Mouse (Mus musculus): ENCODE measurements around the gene Dock2.

Dock2 gene

DNA sequence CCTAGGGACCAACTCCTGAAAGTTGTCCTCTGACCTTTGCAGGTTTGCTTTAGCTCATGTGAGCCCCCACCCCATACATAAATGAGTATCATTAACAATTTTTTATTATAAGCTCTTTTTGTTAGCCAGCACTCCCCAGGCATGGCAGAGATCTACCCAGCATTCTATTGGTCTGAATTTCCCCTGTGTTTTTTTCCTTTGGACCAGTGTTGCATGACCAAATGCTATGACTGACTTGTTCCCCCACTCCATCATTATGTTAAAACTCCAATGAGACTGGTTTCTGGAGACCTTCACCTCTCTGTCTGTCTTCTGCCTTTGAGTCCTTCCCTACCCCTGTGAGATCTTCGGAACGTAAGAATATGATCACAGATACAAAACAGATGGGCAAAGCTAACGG is 588.5 kb downstream of the Dock2 start:
- no peak for DNase-seq (ENCODE audit: low read depth, low spot score)

DNA sequence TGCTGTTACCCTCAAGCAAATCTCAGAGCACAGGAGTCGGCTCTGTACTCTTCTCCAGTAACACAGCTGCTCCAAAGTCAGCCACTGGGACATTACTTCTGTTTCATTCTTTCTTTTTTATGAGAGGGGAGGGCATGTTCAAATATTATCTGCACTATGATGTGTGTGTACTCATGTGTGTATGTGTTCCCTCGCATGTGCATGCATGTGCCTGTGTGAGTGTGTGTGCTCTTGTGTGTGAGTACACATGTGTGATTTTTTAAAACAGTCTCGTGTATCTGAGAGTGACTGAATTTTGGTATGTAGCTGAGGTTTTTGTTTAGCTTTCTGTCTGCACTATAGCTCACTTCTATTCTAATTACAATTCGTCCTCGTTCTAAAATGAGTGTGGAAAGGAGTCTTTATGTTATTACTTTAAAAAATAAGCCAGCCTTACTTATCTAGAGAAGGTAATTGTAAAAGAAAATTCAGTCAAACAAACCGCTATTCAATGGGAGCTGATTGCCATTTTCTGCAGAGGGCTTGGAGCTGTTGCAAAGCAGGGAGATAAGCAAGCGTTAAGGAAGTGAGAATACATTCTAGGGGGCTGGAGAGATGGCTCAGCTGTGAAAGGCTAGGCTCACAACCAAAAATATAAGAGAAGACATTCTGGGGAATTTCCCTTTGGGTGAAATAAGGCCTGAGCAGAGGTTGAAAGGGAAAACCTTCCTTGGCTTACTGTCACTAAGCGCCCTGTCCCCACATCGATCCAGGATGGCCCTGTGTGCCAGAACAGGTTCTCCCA is 589.3 kb downstream of the Dock2 start:
- no peak for DNase-seq (ENCODE audit: low read depth, low spot score)

DNA sequence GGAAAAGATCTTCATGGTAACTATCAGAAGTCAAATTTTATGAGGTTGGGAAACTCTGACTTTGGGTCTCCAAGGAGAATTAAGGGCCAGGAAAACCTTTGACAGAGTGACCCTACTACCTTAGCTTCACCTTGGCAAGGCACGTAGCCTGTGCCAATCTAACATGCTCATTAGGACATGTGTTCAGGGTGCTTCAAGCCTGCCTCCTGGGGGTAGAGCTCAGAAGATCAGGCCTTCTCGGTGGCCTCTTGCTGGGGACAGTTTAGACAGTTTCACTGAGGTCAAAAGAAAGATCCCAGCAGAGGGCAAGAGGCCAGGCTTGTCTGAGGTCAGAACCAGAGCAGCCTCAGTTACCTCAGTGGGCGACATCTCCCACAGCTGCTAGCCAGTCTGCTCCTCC is 590.0 kb downstream of the Dock2 start:
- no peak for DNase-seq (ENCODE audit: low read depth, low spot score)

DNA sequence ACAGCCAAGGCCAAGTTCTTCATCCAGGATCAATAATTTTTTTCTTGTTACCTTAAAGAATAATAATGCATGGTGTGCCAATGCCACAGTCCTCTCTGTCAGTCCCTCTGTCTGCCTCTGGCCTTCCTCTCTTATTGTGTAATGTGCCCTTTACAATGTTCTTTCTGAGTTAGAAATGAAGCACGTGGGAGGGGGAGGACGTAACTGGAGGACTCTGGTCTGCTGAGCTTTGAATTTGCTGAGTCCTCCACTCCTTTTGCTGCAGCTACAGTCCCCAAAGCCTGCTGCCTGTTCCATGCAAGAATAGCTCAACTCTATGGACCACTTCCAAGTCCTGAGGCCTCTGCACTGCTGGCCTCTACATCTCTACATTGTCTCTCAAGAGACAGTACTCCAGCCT is 599.4 kb downstream of the Dock2 start:
- DNase-seq (ENCODE audit: low read depth, low spot score) = no peak

DNA sequence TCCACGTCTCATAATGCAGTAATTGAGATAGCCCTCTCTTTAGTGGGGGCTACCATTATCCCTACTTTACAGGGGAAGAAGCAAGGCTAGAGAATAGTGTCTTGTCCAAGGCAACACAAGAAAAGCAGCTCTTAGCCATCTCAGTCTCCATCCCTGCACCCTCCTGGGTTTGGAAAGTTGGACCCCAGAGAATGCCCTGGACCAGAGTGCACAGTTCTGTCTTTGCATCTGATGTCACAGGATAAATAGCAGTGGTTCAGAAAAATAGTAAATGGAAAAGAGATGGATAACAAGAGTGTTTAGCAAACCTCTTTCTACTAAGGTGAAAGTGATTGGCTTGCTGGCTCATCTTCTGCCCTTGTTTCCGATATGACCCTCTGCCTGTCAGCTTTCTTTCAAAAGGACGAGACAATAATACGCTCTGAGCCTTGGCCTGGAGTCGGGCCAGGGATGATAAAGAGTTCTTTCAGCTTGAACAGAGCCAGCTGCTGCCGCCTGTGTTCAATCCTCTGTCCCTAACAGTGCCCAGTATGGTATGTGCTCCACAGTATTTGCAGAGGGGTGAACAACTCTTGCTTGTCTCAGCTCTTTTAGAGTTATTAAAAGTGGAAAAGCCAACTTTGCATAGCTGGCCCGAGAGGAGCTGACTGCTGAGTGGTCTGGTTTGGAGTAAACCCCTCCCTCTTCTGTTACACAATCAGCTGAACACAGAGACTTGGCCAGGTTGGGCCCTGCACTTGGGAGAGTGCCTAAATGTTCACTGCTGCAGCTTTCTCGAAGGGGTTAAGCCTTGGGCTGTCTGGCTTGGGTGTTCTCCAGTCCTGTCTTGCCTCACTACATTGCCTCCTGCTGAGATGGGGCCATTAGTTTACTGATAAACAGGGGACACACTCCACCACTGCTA is 602.2 kb downstream of the Dock2 start:
- no peak for DNase-seq (ENCODE audit: low read depth, low spot score)

DNA sequence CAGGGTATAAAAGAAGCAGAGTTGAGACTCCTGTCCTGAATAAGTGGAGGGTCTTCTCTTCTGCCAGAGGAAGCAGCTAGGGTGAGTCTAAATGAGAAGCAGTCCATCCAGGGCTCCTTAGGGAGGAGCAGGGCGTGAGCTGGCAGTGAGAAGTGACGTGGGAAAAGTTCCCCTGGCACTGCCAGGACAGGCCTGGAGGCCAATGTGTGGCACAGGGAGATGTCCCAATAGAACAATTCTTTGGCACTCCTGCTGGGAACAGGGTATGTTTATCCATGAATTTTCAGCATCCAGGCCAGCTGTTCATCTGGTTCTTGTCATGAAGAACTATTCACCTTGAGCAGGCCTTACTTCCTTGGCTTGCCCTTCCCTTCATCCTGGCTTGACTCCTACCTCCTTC is 604.9 kb downstream of the Dock2 start:
- DNase-seq (ENCODE audit: low read depth, low spot score) = no peak
